Mouse (Mus musculus) heart, postnatal 14 days (tissue): ENCODE measurements around the gene Maea. TPM values are rescaled to one million over a fixed set of nuclear protein-coding genes. Genes with fewer than 3 reads are reported as not detected.

Source experiments
- DNase-seq, 2 experiments: peaks; one replicate each; pipeline ENCODE4 v3.0.0; 2021 to 2022
- intact Hi-C: fragments of 180-260 bp; cut with DNase I; formaldehyde crosslinking; loops from one replicate; pipeline ENCODE4 v1.15.1; 2025
- total RNA-seq, 2 experiments: library from RNA; stranded (reverse); gene quantifications; 2 replicates each; pipeline ENCODE4 v1.2.3; 2021

The Maea gene
- total RNA-seq, 2 experiments from 2014 or later, result 87.9 to 99.3 TPM

- intact Hi-C loops, result no loop called here
- no peak for DNase-seq
Measured at GRCm38 (mm10) chr5:33352273-33352645, 16.9 kb downstream of the Maea start.

GRCm38 (mm10) chr5:33353011-33353410 lies 17.7 kb downstream of the Maea start:
- DNase-seq, result no peak
- intact Hi-C loops, result no loop called here

DNA sequence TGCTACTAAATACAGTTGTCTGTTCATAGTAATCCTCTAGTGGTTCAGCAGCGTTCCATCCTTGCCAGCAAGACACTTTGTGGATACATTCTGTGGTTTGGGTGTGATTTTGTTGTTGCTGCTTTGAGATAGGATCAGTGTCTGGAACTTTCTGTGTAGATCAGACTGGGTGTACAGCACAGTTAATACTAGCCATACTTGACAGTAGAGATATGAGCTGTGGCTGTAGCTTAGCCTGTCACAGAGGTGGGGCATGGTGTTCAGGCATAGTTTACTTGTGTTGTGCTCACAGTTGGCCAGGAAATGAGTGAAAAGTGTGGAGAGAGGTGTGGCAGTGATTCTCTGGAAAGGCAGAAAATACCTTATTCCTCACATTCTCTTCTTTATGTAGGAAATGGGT lies 22.2 kb downstream of the Maea start:
- DNase-seq, result no peak
- intact Hi-C loops, result no loop called here

GRCm38 (mm10) chr5:33358467-33358866 lies 23.2 kb downstream of the Maea start:
- DNase-seq, result peak; percentile 15 to 26
- intact Hi-C loops, result no loop called here

DNA sequence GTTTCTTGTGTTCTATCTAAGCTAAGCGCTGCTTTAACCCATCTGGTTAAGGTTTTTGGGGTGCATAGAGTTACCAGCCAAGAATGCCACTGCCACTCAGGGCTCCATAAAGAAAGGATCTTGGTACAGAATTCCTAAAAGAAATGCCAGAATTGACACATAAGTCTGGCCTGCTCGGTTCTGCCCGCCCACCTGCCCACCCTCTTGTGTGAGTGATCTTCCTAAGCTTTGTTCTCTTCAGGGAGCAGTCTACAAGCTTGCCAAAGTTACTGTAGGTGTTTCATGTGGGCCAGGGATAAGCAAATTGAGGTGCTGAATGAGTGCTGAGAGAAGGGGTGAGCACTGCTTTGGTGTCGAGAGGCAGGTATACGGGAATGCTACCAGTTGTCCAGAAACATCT lies 28.0 kb downstream of the Maea start:
- no peak for DNase-seq
- intact Hi-C loops, result no loop called here

DNA sequence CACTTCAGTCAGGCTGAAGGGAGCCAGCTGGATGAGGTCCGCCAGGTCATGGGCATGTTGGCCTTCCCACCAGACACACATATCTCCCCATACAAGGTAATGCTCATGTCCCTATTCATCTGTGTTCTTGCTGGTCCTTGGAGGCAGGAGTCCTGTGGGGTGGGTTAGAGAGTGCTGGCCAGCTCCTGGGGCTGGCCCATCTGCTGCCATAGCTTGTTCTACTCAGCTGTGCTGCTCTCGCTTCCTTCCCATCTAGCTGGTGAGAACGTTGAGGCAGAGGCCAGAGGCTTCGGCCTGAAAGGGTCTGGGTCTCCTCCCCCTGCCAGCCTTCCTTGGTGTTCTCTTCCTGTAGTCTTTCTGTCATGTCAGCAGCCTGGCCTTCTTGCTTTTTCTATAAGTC lies 33.3 kb downstream of the Maea start:
- DNase-seq, result no peak
- intact Hi-C loops, result no loop called here

GRCm38 (mm10) chr5:33371137-33371536 lies 35.8 kb downstream of the Maea start:
- intact Hi-C loops, result no loop called here
- peak in 1 of 2 experiments; percentile 22 for DNase-seq

DNA sequence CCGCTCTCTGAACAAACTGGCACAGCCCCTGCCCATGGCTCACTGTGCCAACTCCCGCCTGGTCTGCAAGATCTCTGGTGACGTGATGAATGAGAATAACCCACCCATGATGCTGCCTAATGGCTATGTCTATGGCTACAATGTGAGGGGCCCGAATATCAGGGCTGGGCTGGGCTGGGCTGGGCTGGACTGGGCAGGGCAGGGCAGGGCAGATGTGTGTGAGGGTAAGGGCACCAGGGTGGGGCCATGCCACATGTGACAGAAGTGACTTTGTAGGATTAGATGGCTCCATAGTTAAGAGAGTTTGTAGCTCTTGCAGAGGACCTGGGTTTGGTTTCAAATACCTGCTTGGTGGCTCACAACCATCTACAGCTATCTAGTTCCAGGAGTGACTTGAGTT lies 36.4 kb downstream of the Maea start:
- no peak for DNase-seq
- intact Hi-C loops, result loop anchor here (2.0 kb wide), 1 partner anchor 37 kb away; the partner anchor contains the start of gene Maea

- intact Hi-C loops, result loop anchor here (2.0 kb wide), 1 partner anchor 38 kb away; the partner anchor contains the start of gene Maea
- no peak for DNase-seq
Measured at GRCm38 (mm10) chr5:33372331-33373038, 37.2 kb downstream of the Maea start.

- intact Hi-C loops, result loop anchor here (5.0 kb wide), 1 partner anchor 175 kb away; no protein-coding TSS in a partner anchor
- DNase-seq, result peak in 1 of 2 experiments; percentile 14
Measured at GRCm38 (mm10) chr5:33377176-33377575, 41.9 kb downstream of the Maea start.

DNA sequence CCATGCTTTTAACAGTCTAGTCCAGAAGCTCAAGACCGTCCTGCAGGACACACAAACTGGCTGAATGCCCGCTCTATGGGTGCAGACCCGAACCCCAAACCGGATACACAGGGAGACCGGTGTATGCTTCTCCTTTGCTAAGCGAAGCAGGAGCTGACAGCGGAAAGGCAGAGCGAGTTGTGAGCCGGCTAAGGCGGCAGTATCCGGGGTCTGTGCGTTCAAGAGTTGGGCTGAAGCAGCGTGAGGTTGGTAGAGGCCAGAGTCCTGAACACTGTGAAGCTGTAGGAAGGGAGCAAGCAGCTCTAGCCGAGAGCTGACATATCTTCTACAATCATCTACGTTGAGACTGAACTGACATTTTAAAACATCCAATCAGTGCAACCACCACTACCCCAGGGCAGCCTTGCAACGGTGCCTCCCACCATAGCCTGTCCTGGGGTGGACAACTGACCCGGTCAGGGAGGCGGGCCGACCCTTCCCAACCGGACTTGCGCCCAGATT lies 42.5 kb downstream of the Maea start:
- intact Hi-C loops, result loop anchor here (1.0 to 5.0 kb wide), 2 partner anchors 103 to 176 kb away; no protein-coding TSS in a partner anchor
- peak in 1 of 2 experiments; percentile 45 for DNase-seq

DNA sequence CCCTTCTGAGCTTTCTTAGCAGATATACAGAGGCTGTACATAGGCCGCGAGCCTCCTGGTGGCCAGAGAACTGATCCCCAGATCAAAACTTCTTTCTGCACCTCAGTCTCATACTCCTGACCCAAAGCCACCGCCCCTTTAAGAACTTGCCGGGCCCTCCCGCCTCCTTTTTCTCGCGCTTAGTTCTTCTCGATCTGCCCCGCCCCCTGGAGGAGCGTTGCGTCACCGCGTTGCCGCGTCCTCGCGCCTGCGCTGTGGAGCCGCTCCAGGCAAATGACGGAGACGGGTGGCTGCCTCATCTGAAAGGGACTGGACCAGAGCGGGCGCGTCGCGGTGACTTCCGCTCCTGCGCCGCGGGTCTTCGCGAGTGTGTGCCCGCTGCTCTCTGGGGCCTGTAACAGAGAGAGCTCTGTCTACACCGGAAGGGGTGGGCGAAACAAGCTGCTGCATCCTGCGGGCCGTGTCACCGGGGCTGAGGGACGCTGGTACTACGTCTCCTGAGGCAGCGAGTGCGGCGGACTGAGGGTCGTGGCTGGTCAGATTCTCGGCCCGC lies 43.1 kb downstream of the Maea start, which contains the start of gene Uvssa:
Gene Uvssa, plus strand, starts transcription at position 248 of the 553 bp plus-strand sequence.
- peak; percentile 99 to 100 for DNase-seq
- intact Hi-C loops, result loop anchor here (1.0 to 5.0 kb wide), 2 partner anchors 103 to 176 kb away; no protein-coding TSS in a partner anchor

- DNase-seq, result no peak
- intact Hi-C loops, result no loop called here
Measured at GRCm38 (mm10) chr5:33387550-33387949, 52.2 kb downstream of the Maea start.

GRCm38 (mm10) chr5:33393803-33394202 lies 58.5 kb downstream of the Maea start:
- intact Hi-C loops, result loop anchor here (1.0 to 5.0 kb wide), 4 partner anchors 49 to 195 kb away; no protein-coding TSS in a partner anchor
- DNase-seq, result peak; percentile 77 to 83

GRCm38 (mm10) chr5:33395693-33396092 lies 60.4 kb downstream of the Maea start:
- no peak for DNase-seq
- intact Hi-C loops, result loop anchor here (2.0 kb wide), 1 partner anchor 193 kb away; no protein-coding TSS in a partner anchor

GRCm38 (mm10) chr5:33396828-33397227 lies 61.5 kb downstream of the Maea start:
- DNase-seq, result no peak
- intact Hi-C loops, result no loop called here

GRCm38 (mm10) chr5:33400819-33401218 lies 65.5 kb downstream of the Maea start:
- no peak for DNase-seq
- intact Hi-C loops, result no loop called here

GRCm38 (mm10) chr5:33420313-33420712 lies 85.0 kb downstream of the Maea start:
- intact Hi-C loops, result no loop called here
- DNase-seq, result no peak
